Mouse (Mus musculus) adrenal gland, adult 8-10 months (tissue): ENCODE data around the gene Micu1. TPM values are rescaled to one million over a fixed set of nuclear protein-coding genes. Genes with fewer than 3 reads are reported as not detected.

Source experiments
- DNase-seq: peaks from one replicate; pipeline ENCODE4 v3.0.0; 2022
- total RNA-seq, 4 experiments: library from RNA; stranded (reverse); gene quantifications; 2 replicates each; pipeline ENCODE4 v1.2.4; 2022

The Micu1 gene
- total RNA-seq, 4 experiments from 2014 or later = 60.7 to 96.3 (median 74.9) TPM

DNA sequence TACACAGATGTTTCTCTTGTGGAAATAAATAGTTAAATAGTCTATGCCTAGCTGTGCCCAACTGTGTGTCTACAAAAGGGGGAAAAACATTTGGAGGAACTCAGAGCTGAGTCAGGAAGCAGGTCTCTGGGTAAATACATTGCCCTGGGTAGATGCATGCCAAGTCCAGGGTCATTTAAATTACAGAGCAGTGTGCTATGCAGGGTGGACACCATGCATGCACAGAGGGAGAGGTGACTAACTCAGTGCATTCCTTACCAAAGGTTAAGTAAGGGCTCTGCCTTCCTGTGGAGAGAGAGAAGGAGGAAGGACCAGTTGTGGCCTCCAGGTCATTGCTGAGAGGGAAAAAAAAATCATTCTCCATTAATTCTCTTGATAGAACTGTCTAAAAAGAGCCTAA is 22.4 kb downstream of the Micu1 start:
- DNase-seq = no peak

DNA sequence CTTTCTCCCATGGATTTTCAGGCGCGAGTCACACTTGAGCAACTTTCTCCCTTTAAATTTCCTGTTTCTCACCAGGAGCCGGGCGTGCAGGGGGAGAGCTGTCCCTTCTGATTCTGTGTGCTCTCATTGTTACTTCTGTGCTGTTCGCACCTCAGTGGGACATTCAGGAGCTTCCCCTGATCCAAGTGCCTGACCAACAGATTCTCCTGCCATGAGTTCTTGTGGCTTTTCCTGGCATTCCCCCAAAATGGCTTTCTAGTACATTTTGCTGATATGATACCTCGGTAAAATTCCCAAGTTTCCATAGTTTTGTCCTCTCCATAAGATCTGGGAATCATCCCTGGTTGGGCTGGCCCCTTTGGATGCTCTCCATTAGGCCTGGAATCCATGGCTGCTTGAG is 25.0 kb downstream of the Micu1 start:
- no peak for DNase-seq

- no peak for DNase-seq
Observed at GRCm38 (mm10) chr10:59729261-59729660, 27.0 kb downstream of the Micu1 start.

GRCm38 (mm10) chr10:59729842-59730241 is 27.6 kb downstream of the Micu1 start:
- DNase-seq = no peak

DNA sequence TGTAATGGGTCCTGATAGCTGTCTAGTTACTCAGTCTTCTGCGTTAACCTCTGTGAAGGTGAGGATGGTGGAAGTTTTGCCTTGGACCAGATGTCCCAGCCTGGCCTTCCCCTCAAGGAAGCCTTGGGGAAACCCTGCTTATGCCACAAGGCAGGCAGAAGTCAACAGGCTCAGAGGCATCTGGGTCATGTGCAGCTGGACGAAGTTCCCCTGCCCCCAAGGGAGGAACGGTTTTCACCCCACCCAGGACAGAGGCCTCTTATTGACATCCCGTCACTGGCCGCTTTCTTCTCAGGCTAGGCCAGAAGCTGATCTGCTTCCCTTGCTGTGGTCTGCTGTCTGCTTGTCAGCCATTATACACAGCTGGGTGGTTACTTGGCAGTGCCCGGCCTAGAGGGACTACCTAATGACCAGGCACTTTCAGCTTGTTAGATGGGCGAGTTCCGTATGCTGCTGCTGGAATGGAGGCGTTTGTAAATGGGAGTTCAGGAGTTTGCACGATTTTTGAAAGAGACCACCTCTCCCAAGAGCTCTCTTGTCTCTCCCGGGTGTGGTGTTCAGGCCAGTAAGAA is 33.8 kb downstream of the Micu1 start:
- no peak for DNase-seq

GRCm38 (mm10) chr10:59741448-59741847 is 39.2 kb downstream of the Micu1 start:
- DNase-seq = peak; percentile 13

DNA sequence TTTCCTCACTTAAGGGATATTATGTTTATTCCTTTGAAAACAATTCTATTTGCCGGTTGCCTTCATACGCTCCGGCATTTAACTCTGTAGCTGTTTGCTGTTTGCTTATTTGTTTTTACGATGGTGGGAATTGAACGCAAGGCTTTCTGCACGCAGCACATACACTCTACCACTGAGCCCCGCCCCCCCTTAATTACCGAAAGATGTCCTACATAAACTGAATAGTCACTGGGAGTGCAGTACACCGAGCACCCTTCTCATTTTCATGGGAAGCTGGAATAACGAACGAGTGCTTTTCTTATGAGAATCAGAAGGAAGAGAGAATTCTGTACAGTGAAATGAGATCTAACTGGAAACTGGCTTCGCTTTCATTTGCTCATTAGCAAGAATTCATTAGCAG is 41.1 kb downstream of the Micu1 start:
- DNase-seq = no peak

DNA sequence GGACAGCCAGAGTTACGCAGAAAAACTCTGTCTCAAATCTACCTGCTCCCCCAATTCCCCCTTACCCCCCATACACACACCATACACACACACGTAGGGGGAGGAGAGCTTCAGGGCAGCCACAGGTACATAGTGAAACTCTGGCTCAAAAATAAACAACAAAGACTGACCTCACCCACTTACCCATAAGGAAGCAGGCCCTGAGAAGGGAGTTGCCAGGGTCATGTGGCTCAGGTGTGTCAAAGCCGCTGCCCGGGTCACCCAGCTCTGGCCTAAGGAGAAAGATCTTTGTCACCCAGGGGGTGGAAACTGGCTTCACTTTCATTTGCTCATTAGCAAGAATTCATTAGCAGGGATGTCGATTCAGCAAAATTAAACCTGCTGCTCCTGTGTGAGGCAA is 41.7 kb downstream of the Micu1 start:
- no peak for DNase-seq

- no peak for DNase-seq
Observed at GRCm38 (mm10) chr10:59747334-59747733, 45.1 kb downstream of the Micu1 start.

DNA sequence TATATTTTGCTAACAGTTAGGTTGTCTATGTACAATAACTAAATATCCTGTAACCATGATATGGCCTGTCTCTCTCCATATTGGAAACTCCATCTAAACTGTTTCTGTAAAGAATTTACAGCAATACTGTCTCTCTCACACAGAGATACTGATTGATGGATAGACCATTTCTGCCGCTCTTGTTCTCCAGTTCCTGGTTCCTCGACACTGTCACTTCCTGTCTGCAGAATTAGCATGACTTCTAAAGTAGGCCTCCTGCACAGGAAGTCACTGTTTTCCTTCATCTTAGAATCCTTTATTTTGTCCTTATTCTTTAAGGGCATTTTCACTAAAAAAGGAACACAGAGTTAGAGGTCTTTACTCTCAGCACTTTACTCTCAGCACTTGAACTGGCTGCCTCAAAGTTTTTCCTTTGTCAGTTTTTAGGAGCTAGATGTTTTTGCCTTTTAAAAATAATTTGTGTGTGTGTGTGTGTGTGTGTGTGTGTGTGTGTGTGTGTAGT is 46.5 kb downstream of the Micu1 start:
- DNase-seq = no peak

GRCm38 (mm10) chr10:59753538-59754069 is 51.3 kb downstream of the Micu1 start:
- DNase-seq = no peak

GRCm38 (mm10) chr10:59754104-59754503 is 51.8 kb downstream of the Micu1 start:
- no peak for DNase-seq

DNA sequence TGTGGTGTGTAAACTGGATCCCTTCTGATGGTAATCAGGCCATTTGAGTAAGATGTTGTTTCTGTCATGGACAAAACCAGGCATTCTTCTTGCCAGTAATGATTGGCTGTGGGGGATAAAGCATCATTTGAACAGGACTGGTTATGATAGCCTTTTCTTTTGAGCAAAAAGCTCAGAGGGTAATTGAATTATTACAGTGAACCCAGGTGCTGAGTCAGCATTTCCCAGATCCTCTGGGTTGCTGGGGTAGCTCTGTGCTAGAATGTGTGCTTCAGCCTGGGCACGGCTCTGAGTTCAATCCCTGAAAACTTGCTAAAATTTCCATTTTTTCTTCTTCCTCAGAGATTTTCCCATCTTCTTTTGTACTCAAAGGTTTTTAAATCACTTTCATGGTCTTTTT is 52.6 kb downstream of the Micu1 start:
- no peak for DNase-seq

DNA sequence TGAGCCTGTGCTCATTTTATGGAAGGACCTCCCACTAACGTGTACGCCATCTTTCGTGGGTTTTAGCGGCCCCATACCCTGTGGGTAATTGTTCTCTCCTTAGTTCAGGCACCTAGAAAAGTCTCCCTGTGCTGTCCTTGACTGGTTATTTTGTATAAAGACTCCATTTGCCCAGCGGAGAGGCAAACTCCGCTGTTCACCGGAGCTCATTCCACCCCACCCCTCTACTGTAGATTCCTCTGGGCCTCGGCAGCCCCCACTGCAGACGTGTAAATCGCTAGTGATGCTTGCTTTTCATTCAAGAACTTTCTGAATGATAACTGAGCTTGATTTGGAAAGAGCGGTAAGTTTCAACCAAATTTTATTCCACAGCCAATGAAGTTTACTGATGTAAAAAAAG is 53.4 kb downstream of the Micu1 start:
- no peak for DNase-seq

- DNase-seq = no peak
Observed at GRCm38 (mm10) chr10:59756090-59756489, 53.8 kb downstream of the Micu1 start.

GRCm38 (mm10) chr10:59756570-59756969 is 54.3 kb downstream of the Micu1 start:
- no peak for DNase-seq

- DNase-seq = peak; percentile 13
Observed at GRCm38 (mm10) chr10:59764781-59765180, 62.5 kb downstream of the Micu1 start.

GRCm38 (mm10) chr10:59768369-59769079 is 66.2 kb downstream of the Micu1 start:
- no peak for DNase-seq

DNA sequence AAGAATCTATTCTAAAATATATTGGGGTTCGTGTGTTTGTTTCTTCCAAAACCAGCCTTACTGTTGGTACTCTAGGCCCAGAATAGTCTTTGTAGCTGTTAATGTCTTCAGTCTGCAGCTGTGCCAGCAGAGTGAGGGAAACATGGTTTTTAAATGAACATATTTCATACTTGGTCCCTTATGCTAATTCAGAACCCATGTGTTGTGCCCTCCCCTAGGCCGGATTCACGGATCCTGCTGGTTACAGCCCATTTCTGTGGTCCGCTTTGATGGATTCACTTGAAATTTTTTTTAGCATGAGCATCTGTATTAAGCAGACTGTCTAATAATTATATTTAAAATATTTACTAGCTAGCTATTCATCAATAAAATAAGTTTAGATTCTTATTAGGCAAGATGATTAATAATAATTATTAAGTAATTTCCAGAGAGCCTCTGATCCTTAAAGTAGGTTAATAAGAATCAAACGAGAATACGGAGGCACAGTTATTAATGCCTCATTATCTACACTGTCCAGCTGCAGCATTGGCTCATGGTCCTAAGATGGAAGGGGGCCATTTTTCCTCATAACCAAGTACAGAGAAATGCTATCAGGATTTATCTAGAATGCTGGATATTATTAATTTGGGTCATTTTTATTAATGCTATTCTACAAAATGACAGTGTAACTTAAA is 69.2 kb downstream of the Micu1 start:
- DNase-seq = no peak

DNA sequence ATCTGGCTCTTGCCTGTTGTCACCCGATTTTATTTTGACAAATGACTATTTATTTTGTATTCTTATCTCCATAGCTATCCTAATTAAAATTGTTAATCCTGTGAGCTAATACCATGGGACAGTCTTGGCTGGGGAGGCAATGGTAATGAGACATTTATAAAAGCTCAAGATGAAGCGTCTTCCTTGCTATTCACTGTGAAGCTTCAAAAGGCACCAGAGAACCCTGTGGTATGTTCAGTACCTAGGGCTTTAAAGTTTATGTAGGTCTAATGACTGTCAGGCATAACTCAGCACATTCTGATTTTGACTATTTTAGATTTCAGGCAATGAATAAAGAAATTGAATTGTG is 69.7 kb downstream of the Micu1 start:
- DNase-seq = no peak

- DNase-seq = no peak
Observed at GRCm38 (mm10) chr10:59773441-59774140, 71.3 kb downstream of the Micu1 start.

GRCm38 (mm10) chr10:59774141-59774534 is 71.9 kb downstream of the Micu1 start:
- DNase-seq = no peak

DNA sequence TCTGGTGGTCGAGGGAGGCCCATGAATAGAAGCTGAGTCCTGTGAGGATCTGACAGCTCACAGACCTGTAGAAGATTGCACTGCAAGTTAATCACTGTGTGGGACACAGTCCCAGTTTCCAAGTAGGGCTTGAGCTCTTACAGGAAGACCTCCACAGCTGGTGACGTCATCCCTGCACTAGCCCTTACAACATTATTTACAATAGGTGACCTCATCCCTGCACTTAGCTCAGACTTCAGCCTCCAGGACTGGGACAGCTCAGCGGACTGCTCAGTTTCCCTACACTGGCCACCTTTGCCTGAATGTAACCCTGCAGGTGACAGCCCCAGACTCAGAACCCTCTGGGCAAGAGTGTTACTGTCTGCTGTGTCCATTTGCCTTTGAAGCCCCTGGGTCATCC is 75.0 kb downstream of the Micu1 start:
- DNase-seq = peak; percentile 14
